Mouse (Mus musculus) olfactory bulb, adult 2 months (tissue): Measurements from ENCODE around the gene Il12rb2. TPM values are rescaled to one million over a fixed set of nuclear protein-coding genes. Genes with fewer than 3 reads are reported as not detected.

Experiments
- H3K27ac ChIP-seq: fragments of 200-500 bp; 2 replicates; pipeline ENCODE4 v1.5.1; 2012; ENCODE audit warnings: low read depth, low read length; ENCODE audit not compliant: insufficient read depth
- H3K4me1 ChIP-seq: fragments of 200-500 bp; 2 replicates; pipeline ENCODE4 v1.6.1; 2012; ENCODE audit warnings: low read length; ENCODE audit not compliant: control insufficient read depth, insufficient read depth
- H3K4me3 ChIP-seq: fragments of 200-500 bp; 2 replicates; pipeline ENCODE4 v1.5.1; 2012; ENCODE audit warnings: mild to moderate bottlenecking, low read depth, low read length, moderate library complexity; ENCODE audit not compliant: insufficient read depth
- CTCF ChIP-seq: fragments of 200-500 bp; IDR thresholded peaks from 2 replicates; pipeline ENCODE4 v1.5.1; 2012; ENCODE audit warnings: low read depth, mild to moderate bottlenecking, low read length, moderate library complexity; ENCODE audit not compliant: insufficient read depth
- POLR2A ChIP-seq: fragments of 200-500 bp; IDR thresholded peaks from 2 replicates; pipeline ENCODE4 v1.6.1; 2012; ENCODE audit warnings: mild to moderate bottlenecking, low read depth, low read length, moderate library complexity; ENCODE audit not compliant: insufficient read depth
- WGBS: fragments of 180-500 bp; shearing (Covaris S2); methylation state at CpG from one replicate; pipeline ENCODE4 v1.1.7; 2018; 5-methylcytosine and 5-hydroxymethylcytosine counted together
- polyA plus RNA-seq: library from polyadenylated mRNA; stranded (reverse); fragments of >200 nt; gene quantifications from 2 replicates; pipeline ENCODE4 v1.2.4, GENCODE M21; 2012; ENCODE audit warnings: low replicate concordance; ENCODE audit not compliant: missing spikeins, insufficient read depth, insufficient read length

Gene Il12rb2
- polyA plus RNA-seq, 1 experiment: not detected

- no peaks in the 10 kb centered on the region; the same call in 1 of the 2 replicates for H3K4me1 ChIP-seq
- no peak overlapping the region for H3K4me3 ChIP-seq
- no peak for TF ChIP-seq CTCF
- TF ChIP-seq POLR2A: no peak
- WGBS: 38% methylated on average over 6 of the region's 6 CpGs
- H3K27ac ChIP-seq: no peak overlapping the region
Measured at GRCm38 (mm10) chr6:67300710-67301163, 75.3 kb downstream of the Il12rb2 start.

GRCm38 (mm10) chr6:67300300-67300699 is 75.7 kb downstream of the Il12rb2 start:
- Histone ChIP-seq H3K4me3 (no peak overlapping the region), H3K27ac (no peak overlapping the region)
- TF ChIP-seq CTCF: no peak
- TF ChIP-seq POLR2A: no peak

GRCm38 (mm10) chr6:67298742-67299141 is 77.2 kb downstream of the Il12rb2 start:
- Histone ChIP-seq H3K4me1 (no peaks in the 10 kb centered on the region; the same call in 1 of the 2 replicates), H3K4me3 (no peak overlapping the region), H3K27ac (no peak overlapping the region)
- 84% methylated on average over 5 of the region's 5 CpGs for WGBS
- TF ChIP-seq CTCF (no peak), POLR2A (no peak)

More at GRCm38 (mm10) chr6:67300300-67300699, 75.7 kb downstream of the Il12rb2 start:
- WGBS: 67% methylated on average over 4 of the region's 4 CpGs
- no peaks in the 10 kb centered on the region; the same call in 1 of the 2 replicates for H3K4me1 ChIP-seq

GRCm38 (mm10) chr6:67296126-67296525 is 79.9 kb downstream of the Il12rb2 start:
- 62% methylated on average over 5 of the region's 5 CpGs for WGBS
- TF ChIP-seq CTCF (no peak), POLR2A (no peak)
- H3K27ac ChIP-seq: no peak overlapping the region
- no peaks in the 10 kb centered on the region; the same call in 1 of the 2 replicates for H3K4me1 ChIP-seq
- no peak overlapping the region for H3K4me3 ChIP-seq

GRCm38 (mm10) chr6:67292042-67292623 is 83.9 kb downstream of the Il12rb2 start:
- Histone ChIP-seq H3K4me3 (no peak overlapping the region), H3K4me1 (no peaks in the 10 kb centered on the region), H3K27ac (no peak overlapping the region)
- TF ChIP-seq CTCF (no peak), POLR2A (no peak)
- WGBS: 69% methylated on average over 5 of the region's 5 CpGs

GRCm38 (mm10) chr6:67282897-67283296 is 93.1 kb downstream of the Il12rb2 start:
- no peaks in the 10 kb centered on the region for H3K4me1 ChIP-seq
- H3K27ac ChIP-seq: no peak overlapping the region
- H3K4me3 ChIP-seq: no peak overlapping the region
- TF ChIP-seq POLR2A: no peak
- TF ChIP-seq CTCF: no peak
- 45% methylated on average over 1 of the region's 1 CpGs for WGBS

- WGBS: 83% methylated on average over 9 of the region's 9 CpGs
- Histone ChIP-seq H3K4me3 (no peak overlapping the region), H3K4me1 (no peaks in the 10 kb centered on the region), H3K27ac (no peak overlapping the region)
- TF ChIP-seq POLR2A (no peak), CTCF (no peak)
Measured at GRCm38 (mm10) chr6:67281614-67282197, 94.3 kb downstream of the Il12rb2 start.

GRCm38 (mm10) chr6:67277944-67278343 is 98.0 kb downstream of the Il12rb2 start:
- 79% methylated on average over 5 of the region's 5 CpGs for WGBS
- TF ChIP-seq POLR2A (no peak), CTCF (no peak)
- no peak overlapping the region for H3K4me3 ChIP-seq

GRCm38 (mm10) chr6:67269459-67269858 is 106.5 kb downstream of the Il12rb2 start:
- H3K4me1 ChIP-seq: peaks cover 2% of the 10 kb centered on the region; the same call in 1 of the 2 replicates
- no peak overlapping the region for H3K4me3 ChIP-seq
- H3K27ac ChIP-seq: no peak overlapping the region
- 34% methylated on average over 2 of the region's 2 CpGs for WGBS
- TF ChIP-seq POLR2A: no peak
- no peak for TF ChIP-seq CTCF

More at GRCm38 (mm10) chr6:67277944-67278343, 98.0 kb downstream of the Il12rb2 start:
- Histone ChIP-seq H3K4me1 (peaks cover 2% of the 10 kb centered on the region; the same call in 1 of the 2 replicates), H3K27ac (no peak overlapping the region)

- H3K27ac ChIP-seq: no peak overlapping the region
- H3K4me1 ChIP-seq: peaks cover 2% of the 10 kb centered on the region; the same call in 1 of the 2 replicates
- TF ChIP-seq POLR2A (no peak), CTCF (no peak)
- no peak overlapping the region for H3K4me3 ChIP-seq
- 19% methylated on average over 1 of the region's 1 CpGs for WGBS
Measured at GRCm38 (mm10) chr6:67268983-67269382, 107.0 kb downstream of the Il12rb2 start.
